Mouse (Mus musculus) thymus, adult 2 months (tissue): ENCODE data around the gene Efhd1. TPM values are rescaled to one million over a fixed set of nuclear protein-coding genes. Genes with fewer than 3 reads are reported as not detected.

ENCODE experiments used
- DNase-seq: peaks from one replicate; pipeline ENCODE4 v3.0.0; 2021
- H3K27ac ChIP-seq: fragments of 200-500 bp; 2 replicates; pipeline ENCODE4 v1.5.1; 2012; ENCODE audit warnings: low read length, control low read depth; ENCODE audit not compliant: control insufficient read depth, insufficient read depth
- H3K27me3 ChIP-seq: fragments of 200-500 bp; 2 replicates; pipeline ENCODE4 v1.6.1; 2012; ENCODE audit warnings: mild to moderate bottlenecking, low read length, moderate library complexity, mixed read lengths; ENCODE audit not compliant: control insufficient read depth, insufficient read depth
- H3K36me3 ChIP-seq: fragments of 200-500 bp; 2 replicates; pipeline ENCODE4 v1.6.1; 2012; ENCODE audit warnings: mild to moderate bottlenecking, low read length, moderate library complexity; ENCODE audit not compliant: control insufficient read depth, insufficient read depth
- H3K4me1 ChIP-seq: fragments of 200-500 bp; replicated peaks from 2 replicates; pipeline ENCODE4 v1.6.1; 2012; ENCODE audit warnings: low read length; ENCODE audit not compliant: control insufficient read depth, insufficient read depth
- H3K4me3 ChIP-seq: fragments of 200-500 bp; 2 replicates; pipeline ENCODE4 v1.5.1; 2012; ENCODE audit warnings: mild to moderate bottlenecking, low read length, control low read depth, moderate library complexity; ENCODE audit not compliant: control insufficient read depth, insufficient read depth
- CTCF ChIP-seq: fragments of 200-500 bp; IDR thresholded peaks from 2 replicates; pipeline ENCODE4 v1.5.1; 2012; ENCODE audit warnings: mild to moderate bottlenecking, control low read depth, low read length, moderate library complexity, borderline replicate concordance; ENCODE audit not compliant: control insufficient read depth, poor library complexity, insufficient read depth; ENCODE audit errors: extremely low read depth
- POLR2A ChIP-seq: fragments of 200-500 bp; IDR thresholded peaks from 2 replicates; pipeline ENCODE4 v1.6.1; 2012; ENCODE audit warnings: mild to moderate bottlenecking, low read length, control low read depth, moderate library complexity; ENCODE audit not compliant: control insufficient read depth, poor library complexity, insufficient read depth; ENCODE audit errors: extremely low read depth
- WGBS: fragments of 180-500 bp; shearing (Covaris S2); methylation state at CpG from one replicate; pipeline ENCODE4 v1.1.7; 2018; 5-methylcytosine and 5-hydroxymethylcytosine counted together
- polyA plus RNA-seq: library from polyadenylated mRNA; depleted of rRNA; stranded (reverse); fragments of >200 nt; gene quantifications from 2 replicates; pipeline ENCODE4 v1.2.3, GENCODE M21; 2012

Gene Efhd1
- polyA plus RNA-seq, 1 experiment = 2.5 TPM

DNA sequence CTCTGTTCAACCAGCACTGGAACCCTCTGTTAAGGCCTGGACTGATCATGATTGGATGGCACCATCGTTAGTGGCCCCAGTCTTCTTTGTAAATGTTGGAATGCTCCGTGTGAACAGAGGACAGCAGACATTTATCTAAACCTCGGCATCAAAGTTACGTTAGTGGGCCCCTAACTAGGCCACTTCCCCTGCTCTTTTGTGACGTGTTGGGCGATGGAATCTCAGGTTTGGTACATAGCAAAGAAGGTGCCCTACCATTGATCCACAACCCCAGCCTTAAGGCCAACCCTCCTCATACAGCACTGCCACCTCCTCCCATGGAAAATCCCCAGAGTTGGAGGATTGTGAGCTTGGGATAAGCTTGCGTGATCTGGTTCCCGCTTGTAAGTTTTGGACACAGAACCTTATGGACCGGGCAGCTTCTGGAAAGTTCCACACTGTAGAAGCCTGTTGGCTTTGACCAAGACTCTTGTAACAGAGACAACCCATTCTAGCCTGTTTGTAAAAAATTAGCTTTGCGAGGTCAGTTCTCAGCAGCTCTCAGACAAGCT is 19.3 kb downstream of the Efhd1 start:
- H3K36me3 ChIP-seq = no peaks in the 10 kb centered on the region
- no peak overlapping the region for H3K27ac ChIP-seq
- 95% methylated on average over 10 of the region's 10 CpGs for WGBS
- H3K27me3 ChIP-seq = no peaks in the 10 kb centered on the region; the same call in 1 of the 2 replicates
- DNase-seq = no peak
- no peaks in the 10 kb centered on the region for H3K4me1 ChIP-seq
- no peak overlapping the region for H3K4me3 ChIP-seq
- TF ChIP-seq CTCF (no peak), POLR2A (no peak)

DNA sequence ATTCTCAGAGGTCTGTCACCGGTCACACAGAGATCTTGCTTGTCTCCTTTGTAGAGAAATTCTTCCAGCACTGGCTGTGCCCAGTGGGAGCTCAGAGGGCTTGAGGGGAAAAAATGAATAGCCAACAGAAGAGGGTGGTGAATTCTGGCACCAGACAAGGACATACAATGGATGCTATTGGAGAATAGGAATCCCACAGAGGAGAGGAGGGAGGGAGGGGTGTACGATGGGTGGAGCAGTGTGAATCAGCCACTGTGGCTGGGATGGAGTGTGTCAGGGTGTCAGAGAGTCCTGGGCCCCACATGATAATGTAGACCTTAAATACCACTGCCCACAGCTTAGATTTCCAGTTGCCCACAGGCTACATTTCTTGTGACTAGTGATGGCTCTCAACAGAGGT is 22.9 kb downstream of the Efhd1 start:
- TF ChIP-seq POLR2A (no peak), CTCF (no peak)
- Histone ChIP-seq H3K4me1 (no peaks in the 10 kb centered on the region), H3K4me3 (no peak overlapping the region), H3K36me3 (no peaks in the 10 kb centered on the region), H3K27ac (no peak overlapping the region), H3K27me3 (no peaks in the 10 kb centered on the region; the same call in 1 of the 2 replicates)
- 96% methylated on average over 2 of the region's 2 CpGs for WGBS
- DNase-seq = no peak

- no peak for DNase-seq
- no peak overlapping the region for H3K4me3 ChIP-seq
Observed at GRCm38 (mm10) chr1:87291416-87291815, 27.3 kb downstream of the Efhd1 start.

DNA sequence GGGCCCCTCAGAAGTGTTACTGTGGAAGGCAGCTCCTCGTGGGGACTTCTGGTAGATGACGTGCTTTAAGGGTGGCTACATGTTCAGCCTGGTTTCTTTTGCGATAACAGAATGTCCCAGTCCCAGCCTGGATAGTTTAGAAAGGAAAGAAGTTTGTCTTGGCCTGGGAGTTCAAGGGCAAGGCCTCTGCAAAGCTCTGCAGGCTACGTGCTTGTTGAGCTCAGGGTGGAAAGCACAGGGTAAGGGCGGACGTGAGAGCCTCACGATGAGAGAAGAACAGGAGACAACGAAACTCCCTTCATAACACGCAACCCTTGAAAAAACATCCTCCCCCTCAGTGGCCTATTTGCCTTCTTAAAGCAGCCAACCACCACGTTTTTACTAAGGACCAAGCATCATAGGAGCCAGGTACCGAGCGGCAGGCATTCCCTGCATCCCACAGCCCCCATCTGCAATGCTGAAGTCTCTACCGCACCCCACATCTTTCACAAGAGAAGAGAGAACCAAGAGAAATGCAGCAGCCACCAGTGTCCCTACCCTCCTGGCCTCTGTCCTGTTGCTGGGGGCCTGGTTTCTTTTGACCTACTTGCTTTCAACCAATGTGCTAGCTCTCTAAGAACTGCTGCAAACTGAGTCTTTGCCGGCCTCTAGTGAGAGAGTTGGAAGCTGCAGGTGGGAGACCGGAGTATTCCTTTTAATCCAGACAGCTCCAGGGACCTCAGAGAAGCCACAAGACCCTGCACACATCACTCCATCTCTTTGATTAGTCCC is 28.4 kb downstream of the Efhd1 start:
- no peak for DNase-seq
- 86% methylated on average over 15 of the region's 15 CpGs for WGBS

More at GRCm38 (mm10) chr1:87291416-87291815, 27.3 kb downstream of the Efhd1 start:
- H3K27ac ChIP-seq = no peak overlapping the region
- H3K27me3 ChIP-seq = no peaks in the 10 kb centered on the region
- TF ChIP-seq CTCF (no peak), POLR2A (no peak)
- 91% methylated on average over 8 of the region's 8 CpGs for WGBS
- H3K36me3 ChIP-seq = no peaks in the 10 kb centered on the region
- H3K4me1 ChIP-seq = no peaks in the 10 kb centered on the region

GRCm38 (mm10) chr1:87294063-87294710 is 30.0 kb downstream of the Efhd1 start:
- Histone ChIP-seq H3K27ac (no peak overlapping the region), H3K4me1 (no peaks in the 10 kb centered on the region), H3K36me3 (no peaks in the 10 kb centered on the region), H3K27me3 (no peaks in the 10 kb centered on the region), H3K4me3 (no peak overlapping the region)
- DNase-seq = no peak
- 92% methylated on average over 4 of the region's 4 CpGs for WGBS
- no peak for TF ChIP-seq CTCF
- no peak for TF ChIP-seq POLR2A

More for the DNA sequence above, 28.4 kb downstream of the Efhd1 start:
- H3K4me1 ChIP-seq = no peaks in the 10 kb centered on the region
- no peak overlapping the region for H3K4me3 ChIP-seq
- no peaks in the 10 kb centered on the region for H3K27me3 ChIP-seq
- TF ChIP-seq CTCF = no peak
- no peaks in the 10 kb centered on the region for H3K36me3 ChIP-seq
- no peak overlapping the region for H3K27ac ChIP-seq

DNA sequence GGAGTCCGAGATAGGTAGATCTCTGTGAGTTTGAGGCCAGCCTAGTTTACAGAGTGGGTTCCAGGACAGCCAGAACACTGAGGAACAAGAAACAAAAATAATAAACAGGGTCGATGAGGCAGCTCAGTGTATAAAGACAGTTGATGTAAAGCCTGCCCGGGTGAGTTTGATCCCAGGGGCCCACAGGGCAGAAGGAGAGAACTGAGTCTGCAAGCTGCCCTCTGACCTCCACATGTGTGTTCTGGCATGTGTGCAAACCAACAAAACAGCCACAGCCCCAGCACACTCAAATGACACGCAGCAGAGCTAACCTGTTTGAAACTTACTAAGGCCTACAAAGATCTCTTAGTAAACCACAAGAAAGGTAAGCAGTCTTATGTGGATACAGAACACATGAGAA is 30.8 kb downstream of the Efhd1 start:
- WGBS = 58% methylated on average over 4 of the region's 4 CpGs
- no peak overlapping the region for H3K4me3 ChIP-seq
- no peak for DNase-seq
- TF ChIP-seq POLR2A (no peak), CTCF (no peak)
- H3K27me3 ChIP-seq = no peaks in the 10 kb centered on the region
- no peaks in the 10 kb centered on the region for H3K4me1 ChIP-seq
- H3K27ac ChIP-seq = no peak overlapping the region
- no peaks in the 10 kb centered on the region for H3K36me3 ChIP-seq
